Mouse (Mus musculus) left cerebral cortex, adult 8-10 months (tissue): ENCODE data around the gene Slc16a5. TPM values are rescaled to one million over a fixed set of nuclear protein-coding genes. Genes with fewer than 3 reads are reported as not detected.
A peak's percentile ranks its signal among the peaks of the same experiment; 100 is the strongest.
"Not testable (repeated sequence)": the region's sequence is repeated elsewhere in the genome, so short reads cannot be mapped to it uniquely, and the experiment has no call there.

Source experiments
- DNase-seq, 2 experiments: peaks; one replicate each; pipeline ENCODE4 v3.0.0; 2022; ENCODE audit warnings: low spot score in 2 of 2
- total RNA-seq, 4 experiments: library from RNA; stranded (reverse); gene quantifications; 2 replicates each; pipeline ENCODE4 v1.2.4; 2022

Gene Slc16a5
- total RNA-seq, 4 experiments from 2014 or later = not detected

GRCm38 (mm10) chr11:115447321-115447885 lies 14.9 kb upstream of the Slc16a5 start:
- DNase-seq = no peak

GRCm38 (mm10) chr11:115448075-115448474 lies 14.2 kb upstream of the Slc16a5 start:
- DNase-seq = no peak

- no peak for DNase-seq
These were observed 13.3 kb upstream of the Slc16a5 start for GRCm38 (mm10) chr11:115448998-115449397.

GRCm38 (mm10) chr11:115450176-115450575 lies 12.1 kb upstream of the Slc16a5 start:
- DNase-seq = no peak

GRCm38 (mm10) chr11:115451781-115452241 lies 10.5 kb upstream of the Slc16a5 start:
- no peak for DNase-seq

GRCm38 (mm10) chr11:115452281-115452860 lies 9.9 kb upstream of the Slc16a5 start:
- DNase-seq = no peak

- DNase-seq = no peak
These were observed 9.0 kb upstream of the Slc16a5 start for GRCm38 (mm10) chr11:115453306-115453705.

GRCm38 (mm10) chr11:115454822-115455221 lies 7.5 kb upstream of the Slc16a5 start:
- not testable (repeated sequence) for DNase-seq

- no peak for DNase-seq
These were observed 6.7 kb upstream of the Slc16a5 start for GRCm38 (mm10) chr11:115455619-115456018.

- DNase-seq = no peak
These were observed 6.1 kb upstream of the Slc16a5 start for GRCm38 (mm10) chr11:115456182-115456581.

- no peak for DNase-seq
These were observed 4.9 kb upstream of the Slc16a5 start for GRCm38 (mm10) chr11:115457405-115457804.

- no peak for DNase-seq
These were observed 1.3 kb upstream of the Slc16a5 start for GRCm38 (mm10) chr11:115460976-115461375.

- no peak for DNase-seq
These were observed 430 bp upstream of the Slc16a5 start for GRCm38 (mm10) chr11:115461846-115462242.

GRCm38 (mm10) chr11:115463397-115463796 lies 1.1 kb downstream of the Slc16a5 start:
- DNase-seq = no peak

GRCm38 (mm10) chr11:115464851-115465250 lies 2.6 kb downstream of the Slc16a5 start:
- no peak for DNase-seq

- no peak for DNase-seq
These were observed 4.9 kb downstream of the Slc16a5 start for GRCm38 (mm10) chr11:115467217-115467618.

- DNase-seq = no peak
These were observed 9.9 kb downstream of the Slc16a5 start for GRCm38 (mm10) chr11:115472183-115472582.

GRCm38 (mm10) chr11:115473626-115474275 lies 11.5 kb downstream of the Slc16a5 start:
- DNase-seq = peak; percentile 94 to 99

GRCm38 (mm10) chr11:115475025-115475757 lies 12.9 kb downstream of the Slc16a5 start, which contains the start of gene Armc7:
Armc7 (plus strand) TSS chr11:115475667.
- DNase-seq = peak; percentile 85 to 91

GRCm38 (mm10) chr11:115475758-115476237 lies 13.5 kb downstream of the Slc16a5 start:
- no peak for DNase-seq

GRCm38 (mm10) chr11:115476630-115477029 lies 14.4 kb downstream of the Slc16a5 start:
- not testable (repeated sequence) for DNase-seq

- not testable (repeated sequence) for DNase-seq
These were observed 15.1 kb downstream of the Slc16a5 start for GRCm38 (mm10) chr11:115477388-115477787.
